13 mouse cellular contexts compared by ENCODE assay signal in genomic region chr11:95504271-95504731, GRCm38 (mm10). TPM values are rescaled to one million over a fixed set of nuclear protein-coding genes. Genes with fewer than 3 reads are reported as not detected.
DNase-seq lines count a peak whose midpoint lies in the region; ATAC-seq and TF ChIP-seq lines count a peak whose summit lies in the region.
"Had no signal": no experiment of that assay in that cellular context is flagged by ENCODE, and none has a peak within 500 bp of the region (broad histone marks: within the 10 kb centered on the region; RNA-seq: fewer than 3 reads in every experiment).

No protein-coding gene starts in this region.

- DNase-seq in cerebellum, postnatal 25 days = peak; percentile 43 to 49
- DNase-seq in cerebellum, adult 9-10 months = no peak
- no peak for DNase-seq in lung, embryonic 14.5 days
- DNase-seq in lung, postnatal 0 days (ENCODE audit: low spot score) = no peak
- peak; percentile 24 for DNase-seq in NIH3T3 (ENCODE audit: low read depth)
- DNase-seq in heart, postnatal 0 days (ENCODE audit: low spot score) = no peak
- no peak for DNase-seq in neural tube, embryonic 10.5 days (ENCODE audit: extremely low spot score, low spot score)
- DNase-seq: adrenal gland, adult 2 months had no signal

- peaks cover 4% of the 10 kb centered on the region; the same call in 1 of the 2 replicates for H3K4me1 ChIP-seq in lung, embryonic 14.5 days (ENCODE audit: insufficient read depth)
- peaks cover 3% of the 10 kb centered on the region for H3K4me1 ChIP-seq in lung, postnatal 0 days (ENCODE audit: insufficient read depth, low read depth, low read length)
- H3K4me1 ChIP-seq in heart, postnatal 0 days (ENCODE audit: control insufficient read depth, insufficient read depth) = peaks cover 10% of the 10 kb centered on the region
- H3K4me1 ChIP-seq in liver, embryonic 12.5 days = no peaks in the 10 kb centered on the region

- no peak overlapping the region for H3K4me3 ChIP-seq in lung, embryonic 14.5 days (ENCODE audit: low read depth, low read length)
- H3K4me3 ChIP-seq in lung, postnatal 0 days (ENCODE audit: low read depth, low read length) = no peak overlapping the region
- H3K4me3 ChIP-seq in heart, postnatal 0 days (ENCODE audit: low read depth, low read length) = no peak overlapping the region
- no peak overlapping the region for H3K4me3 ChIP-seq in liver, embryonic 12.5 days
- H3K4me3 ChIP-seq: embryonic facial prominence, embryonic 12.5 days had no signal

- no peaks in the 10 kb centered on the region for H3K27me3 ChIP-seq in lung, embryonic 14.5 days (ENCODE audit: insufficient read depth, low read length)
- no peaks in the 10 kb centered on the region for H3K27me3 ChIP-seq in lung, postnatal 0 days (replicated peaks; ENCODE audit: insufficient read depth, low read length)
- no peaks in the 10 kb centered on the region for H3K27me3 ChIP-seq in heart, postnatal 0 days (ENCODE audit: control insufficient read depth, insufficient read depth, low read length)
- H3K27me3 ChIP-seq in liver, embryonic 12.5 days (replicated peaks) = peaks cover 28% of the 10 kb centered on the region

- TF ChIP-seq CTCF in lung, embryonic 14.5 days (IDR thresholded peaks at IDR 0.05; ENCODE audit: low read depth) = no peak
- TF ChIP-seq CTCF in lung, postnatal 0 days (IDR thresholded peaks at IDR 0.05) = no peak
- TF ChIP-seq CTCF in heart, postnatal 0 days (IDR thresholded peaks at IDR 0.05; ENCODE audit: low read depth) = no peak

- no peaks in the 10 kb centered on the region for H3K36me3 ChIP-seq in lung, embryonic 14.5 days (ENCODE audit: insufficient read depth)
- H3K36me3 ChIP-seq in lung, postnatal 0 days (ENCODE audit: insufficient read depth, low read length) = no peaks in the 10 kb centered on the region
- no peaks in the 10 kb centered on the region for H3K36me3 ChIP-seq in heart, postnatal 0 days (replicated peaks; ENCODE audit: control insufficient read depth, insufficient read depth, low read length)
- no peaks in the 10 kb centered on the region for H3K36me3 ChIP-seq in liver, embryonic 12.5 days
- H3K36me3 ChIP-seq: embryonic facial prominence, embryonic 12.5 days had no signal

- no peak overlapping the region for H3K9ac ChIP-seq in lung, embryonic 14.5 days
- no peak overlapping the region for H3K9ac ChIP-seq in lung, postnatal 0 days (replicated peaks; ENCODE audit: low read depth)
- H3K9ac ChIP-seq in heart, postnatal 0 days (replicated peaks; ENCODE audit: low read depth, low read length) = 0 out of 2 replicates have a peak overlapping the region, but pooled peaks have one; percentile 27
- no peak overlapping the region for H3K9ac ChIP-seq in liver, embryonic 12.5 days
- H3K9ac ChIP-seq: embryonic facial prominence, embryonic 12.5 days had no signal

- H3K27ac ChIP-seq in lung, embryonic 14.5 days (ENCODE audit: low read depth) = 0 out of 2 replicates have a peak overlapping the region, but pooled peaks have one; percentile 21
- no peak overlapping the region for H3K27ac ChIP-seq in lung, postnatal 0 days (ENCODE audit: low read length)
- peak overlapping the region; percentile 77 for H3K27ac ChIP-seq in heart, postnatal 0 days (ENCODE audit: low read depth)
- no peak overlapping the region for H3K27ac ChIP-seq in liver, embryonic 12.5 days
- H3K27ac ChIP-seq: embryonic facial prominence, embryonic 12.5 days had no signal

- H3K9me3 ChIP-seq in lung, embryonic 14.5 days (ENCODE audit: low read depth, low read length) = no peaks in the 10 kb centered on the region
- no peaks in the 10 kb centered on the region for H3K9me3 ChIP-seq in lung, postnatal 0 days (ENCODE audit: low read length)
- no peaks in the 10 kb centered on the region for H3K9me3 ChIP-seq in heart, postnatal 0 days (replicated peaks; ENCODE audit: control insufficient read depth, low read length)
- H3K9me3 ChIP-seq in liver, embryonic 12.5 days (replicated peaks) = no peaks in the 10 kb centered on the region
- H3K9me3 ChIP-seq: embryonic facial prominence, embryonic 12.5 days had no signal

- ATAC-seq in lung, embryonic 14.5 days (ENCODE audit: insufficient read depth) = no peak
- ATAC-seq in lung, postnatal 0 days = no peak
- peak; percentile 50; the same call in 1 of the 2 replicates for ATAC-seq in heart, postnatal 0 days (ENCODE audit: insufficient read depth, low read depth)
- no peak for ATAC-seq in liver, embryonic 12.5 days
- ATAC-seq: forebrain, embryonic 14.5 days had no signal

- H3K4me2 ChIP-seq in lung, embryonic 14.5 days = no peak overlapping the region
- H3K4me2 ChIP-seq in lung, postnatal 0 days (replicated peaks; ENCODE audit: low read depth, low read length) = no peak overlapping the region
- no peak overlapping the region for H3K4me2 ChIP-seq in heart, postnatal 0 days (ENCODE audit: low read depth, low read length)
- H3K4me2 ChIP-seq in liver, embryonic 12.5 days = no peak overlapping the region
- H3K4me2 ChIP-seq: embryonic facial prominence, embryonic 12.5 days had no signal

- TF ChIP-seq EP300 in lung, postnatal 0 days (IDR thresholded peaks at IDR 0.05) = no peak
- TF ChIP-seq EP300 in heart, postnatal 0 days (IDR thresholded peaks at IDR 0.05; ENCODE audit: low read depth) = no peak

- 72% methylated on average over 6 of the region's 6 CpGs for WGBS in lung, embryonic 14.5 days
- WGBS in lung, postnatal 0 days = 69% methylated on average over 6 of the region's 6 CpGs
- 75% methylated on average over 6 of the region's 6 CpGs for WGBS in heart, postnatal 0 days
- 63% methylated on average over 6 of the region's 6 CpGs for WGBS in liver, embryonic 12.5 days (ENCODE audit: insufficient replicate concordance)

RNA-seq across cellular contexts. Expression of gene Nxph3, which starts 10.1 kb away (rescaled TPM):
- 0.18 and 0.28 TPM in 2 replicates for polyA plus RNA-seq in lung, embryonic 14.5 days (2014; fragmentation: Nextera tagmentation; extraction: Ambion mirVana)
- polyA plus RNA-seq in lung, postnatal 0 days (2015; fragmentation: Nextera tagmentation; extraction: Ambion mirVana) = 1.2 and 1.5 TPM in 2 replicates
- total RNA-seq in heart, postnatal 0 days (2014; rRNA removed; ENCODE audit: low replicate concordance) = not detected in 2 replicates
- polyA plus RNA-seq in heart, postnatal 0 days (2015; fragmentation: Nextera tagmentation; extraction: Ambion mirVana) = 0.08 and 0.14 TPM in 2 replicates
- 0.14 and 0.24 TPM in 2 replicates for polyA plus RNA-seq in liver, embryonic 12.5 days (2016; fragmentation: Nextera tagmentation; extraction: Ambion mirVana)
- total RNA-seq: liver, adult 2 months; megakaryocyte, adult 5-6 weeks had no signal

Comparison
In these comparisons a context has a peak if more than half of its experiments do, and no peak if none do; other contexts are left out.
1. DNase-seq: peak in cerebellum, postnatal 25 days (2 of 2) and NIH3T3 (single experiment); none in cerebellum, adult 9-10 months (single experiment), lung, embryonic 14.5 days (single experiment), lung, postnatal 0 days (single experiment), heart, postnatal 0 days (single experiment) and neural tube, embryonic 10.5 days (single experiment).
2. H3K27ac ChIP-seq: peak in lung, embryonic 14.5 days (single experiment) and heart, postnatal 0 days (single experiment); none in lung, postnatal 0 days (single experiment) and liver, embryonic 12.5 days (single experiment).